Mouse (Mus musculus) cerebellum, adult 11 months (tissue): ENCODE measurements around the gene Slc7a11.

Source experiments
- DNase-seq: peaks from one replicate; pipeline ENCODE4 v3.0.0; 2022

Slc7a11 gene

DNA sequence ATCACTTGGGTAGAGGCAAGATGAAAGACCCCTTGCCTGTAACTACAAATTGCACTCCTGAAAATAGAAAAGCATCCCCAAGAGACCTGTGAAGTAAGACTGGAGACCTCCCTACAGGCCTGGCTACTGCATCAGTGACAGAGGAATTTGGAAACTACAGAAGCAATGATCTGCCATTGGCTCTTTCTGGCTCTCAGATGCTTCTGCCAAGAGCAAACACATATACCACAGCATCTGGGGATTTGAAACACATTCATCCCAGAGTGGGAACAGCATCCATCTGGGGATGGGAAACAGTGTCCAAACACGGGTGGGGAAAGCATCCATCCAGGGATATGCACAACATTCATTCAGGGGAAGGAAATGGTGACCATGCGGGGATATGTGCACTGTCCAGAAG, 313.1 kb downstream of the Slc7a11 start:
- no peak for DNase-seq

- no peak for DNase-seq
These were observed 322.4 kb downstream of the Slc7a11 start for GRCm38 (mm10) chr3:50121001-50121400.

DNA sequence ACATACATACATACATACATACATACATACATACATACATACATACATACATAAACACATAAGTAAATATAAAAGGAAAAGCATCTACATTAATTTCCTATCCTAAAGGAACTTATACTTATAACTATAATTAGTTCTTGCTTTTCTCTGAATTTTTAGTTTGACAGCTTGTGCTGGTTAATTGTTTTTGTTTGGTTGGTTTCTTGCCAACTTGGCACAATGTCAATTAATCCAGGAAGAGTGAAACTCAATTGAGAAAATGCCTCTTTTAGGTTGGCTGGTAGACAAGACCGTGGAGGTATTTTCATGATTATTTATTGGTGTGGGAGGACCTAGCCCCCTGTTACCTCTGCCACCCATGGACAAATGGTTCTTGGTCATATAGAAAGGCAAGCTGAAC, 327.1 kb downstream of the Slc7a11 start:
- no peak for DNase-seq

DNA sequence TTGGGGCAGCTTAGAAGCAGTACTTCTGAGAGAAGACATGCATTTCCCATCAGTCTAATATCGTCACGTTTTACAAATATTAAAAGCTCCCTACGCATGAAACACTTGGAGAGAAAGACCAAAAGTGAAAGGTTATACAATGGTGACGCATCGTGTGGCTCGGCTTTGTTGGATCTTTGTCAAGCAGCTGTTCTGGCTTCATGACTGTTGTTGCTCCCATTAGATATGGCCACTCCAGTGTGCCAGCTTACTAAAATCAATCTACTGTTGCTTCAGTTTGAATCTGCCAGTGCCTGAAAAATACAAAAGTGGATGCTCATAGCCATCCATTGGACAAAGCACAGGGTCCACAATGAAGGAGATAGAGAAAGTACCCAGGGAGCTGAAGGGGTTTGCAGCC, 337.9 kb downstream of the Slc7a11 start:
- DNase-seq = no peak

GRCm38 (mm10) chr3:50094404-50095092, 348.9 kb downstream of the Slc7a11 start:
- DNase-seq = no peak

GRCm38 (mm10) chr3:50076979-50077378, 366.4 kb downstream of the Slc7a11 start:
- peak; percentile 1 for DNase-seq

DNA sequence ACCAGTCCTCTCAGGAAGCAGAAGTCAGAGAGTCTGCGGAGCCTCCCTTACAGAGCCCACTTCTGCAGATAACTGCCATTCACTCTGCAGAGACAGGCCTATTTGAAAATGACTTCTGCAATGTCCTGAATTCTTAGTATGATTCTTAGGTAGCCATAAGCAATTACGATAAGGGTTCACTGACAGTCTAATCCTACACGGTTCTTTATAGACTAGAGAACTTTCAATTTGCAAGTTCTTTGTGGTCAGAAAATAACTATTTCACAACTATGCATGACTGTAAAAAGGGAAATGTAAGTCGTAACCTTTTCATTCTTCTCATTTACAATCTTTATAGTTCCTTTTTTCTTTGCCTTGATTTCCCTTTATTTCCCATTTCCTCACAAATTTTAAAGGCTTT, 380.0 kb downstream of the Slc7a11 start:
- DNase-seq = no peak

DNA sequence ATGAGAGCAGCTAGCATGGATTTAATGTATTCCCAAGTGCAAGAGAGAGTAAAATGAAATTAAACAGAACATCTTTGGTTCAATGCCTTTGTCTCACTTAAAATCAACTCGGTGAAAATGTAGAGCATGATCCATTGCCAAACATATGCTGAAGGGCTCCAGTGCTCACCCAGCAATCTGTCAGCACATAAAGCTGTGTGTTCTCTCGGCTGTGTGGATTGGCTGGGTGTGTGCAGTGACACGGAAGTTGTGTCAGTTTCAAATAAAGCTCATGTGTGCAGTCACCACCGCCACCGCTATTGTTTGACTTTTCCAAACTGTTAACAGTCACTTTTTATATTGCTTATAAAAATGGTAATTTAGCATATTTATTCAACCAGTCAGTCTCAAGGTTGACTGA, 398.7 kb downstream of the Slc7a11 start:
- no peak for DNase-seq

DNA sequence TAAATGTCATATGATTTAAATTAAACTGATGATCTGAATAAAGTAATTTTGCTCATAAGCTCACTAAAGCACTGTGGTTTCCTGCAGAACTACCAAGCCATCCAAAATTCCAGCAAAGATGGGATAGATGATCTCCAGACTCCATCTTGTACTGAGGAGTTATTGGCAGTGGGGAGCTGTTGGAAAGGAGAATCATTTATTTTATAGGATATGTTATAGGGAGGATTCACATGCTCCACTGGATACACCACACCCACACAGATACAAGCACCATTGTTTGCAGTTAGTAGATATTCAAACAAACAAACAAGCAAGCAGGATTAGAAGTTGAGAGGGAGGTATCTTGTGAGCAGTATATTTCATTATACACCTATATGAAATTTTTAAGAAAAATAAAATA, 399.3 kb downstream of the Slc7a11 start:
- DNase-seq = no peak

- DNase-seq = no peak
These were observed 402.3 kb downstream of the Slc7a11 start for GRCm38 (mm10) chr3:50041141-50041540.

- no peak for DNase-seq
These were observed 407.4 kb downstream of the Slc7a11 start for GRCm38 (mm10) chr3:50035875-50036528.

DNA sequence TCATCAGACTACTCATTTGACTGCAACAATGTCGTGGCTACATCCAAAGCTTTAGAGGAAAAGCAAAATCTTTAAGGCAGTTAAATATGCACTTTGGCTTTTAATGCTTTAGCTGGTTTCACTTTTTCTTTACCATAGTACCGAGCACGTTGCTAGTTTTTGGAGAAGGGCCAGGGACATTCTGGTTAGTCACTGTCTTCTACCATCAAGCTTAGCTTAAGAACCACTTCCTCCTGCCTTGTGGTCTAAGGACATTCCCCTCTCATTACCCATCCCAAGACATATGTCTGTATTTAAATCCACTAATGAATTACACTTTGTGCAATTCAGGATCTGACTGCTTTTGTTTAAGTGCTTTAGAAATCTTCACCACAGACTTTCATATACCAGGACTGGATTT, 410.1 kb downstream of the Slc7a11 start:
- no peak for DNase-seq

DNA sequence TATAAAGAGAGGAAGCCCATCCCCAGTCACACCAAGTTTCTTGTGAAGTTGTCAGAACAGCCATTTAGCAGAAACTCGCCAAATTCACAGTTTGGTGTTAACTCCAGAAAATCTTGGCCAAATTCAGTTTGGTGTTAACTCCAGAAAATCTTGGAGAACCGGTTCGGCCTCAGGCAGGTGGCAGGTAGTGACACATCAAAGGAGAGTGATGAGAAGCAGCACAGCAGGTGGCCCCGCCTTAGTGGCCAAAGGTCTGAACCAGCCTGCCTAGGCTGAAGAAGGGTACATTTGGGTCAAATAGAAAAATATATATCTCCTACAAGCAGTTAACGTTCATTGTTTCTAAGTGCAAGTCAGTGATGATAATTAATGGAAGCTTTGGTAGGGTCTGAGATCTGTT, 417.4 kb downstream of the Slc7a11 start:
- DNase-seq = no peak

DNA sequence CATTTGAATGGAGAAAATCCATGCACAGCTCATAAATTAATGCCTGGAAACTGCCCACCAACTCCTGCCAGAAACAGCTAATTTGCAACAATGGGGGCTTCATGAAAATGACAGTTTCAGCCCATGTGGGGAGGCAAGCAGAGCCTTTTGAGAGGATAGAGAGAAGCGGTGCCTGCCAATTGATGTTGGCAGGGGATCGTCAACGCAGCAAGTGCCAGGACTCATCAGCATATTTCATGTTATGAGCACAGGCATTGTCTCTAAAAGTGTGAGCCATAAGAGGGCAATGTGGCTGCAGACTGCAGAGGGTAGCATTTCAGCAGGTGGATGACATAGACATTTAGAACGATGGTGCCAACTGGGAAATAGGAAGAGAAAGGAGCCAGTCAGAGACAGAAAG, 429.0 kb downstream of the Slc7a11 start:
- no peak for DNase-seq

GRCm38 (mm10) chr3:50012012-50012411, 431.4 kb downstream of the Slc7a11 start:
- DNase-seq = no peak

GRCm38 (mm10) chr3:50003970-50004683, 439.3 kb downstream of the Slc7a11 start:
- no peak for DNase-seq

GRCm38 (mm10) chr3:50002067-50002466, 441.3 kb downstream of the Slc7a11 start:
- no peak for DNase-seq

DNA sequence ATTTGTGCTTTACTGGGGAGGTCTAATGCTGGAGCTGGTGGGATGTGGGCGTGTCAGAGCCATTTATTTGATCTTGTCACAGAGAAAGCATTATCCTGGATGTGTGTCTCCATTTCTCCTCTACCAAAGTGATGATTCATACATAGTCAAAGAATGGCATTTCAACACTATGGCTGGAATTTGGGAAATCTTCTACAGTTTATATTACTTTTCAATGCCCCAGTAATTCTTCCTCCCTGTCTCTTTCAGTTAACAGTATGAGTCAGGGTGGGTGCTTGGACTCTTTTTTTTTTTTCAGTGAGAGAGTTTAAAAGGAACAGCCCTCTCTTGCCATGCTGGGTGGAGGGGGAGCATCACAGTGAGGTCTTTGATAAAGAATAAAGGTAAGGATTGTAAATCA, 441.8 kb downstream of the Slc7a11 start:
- no peak for DNase-seq

DNA sequence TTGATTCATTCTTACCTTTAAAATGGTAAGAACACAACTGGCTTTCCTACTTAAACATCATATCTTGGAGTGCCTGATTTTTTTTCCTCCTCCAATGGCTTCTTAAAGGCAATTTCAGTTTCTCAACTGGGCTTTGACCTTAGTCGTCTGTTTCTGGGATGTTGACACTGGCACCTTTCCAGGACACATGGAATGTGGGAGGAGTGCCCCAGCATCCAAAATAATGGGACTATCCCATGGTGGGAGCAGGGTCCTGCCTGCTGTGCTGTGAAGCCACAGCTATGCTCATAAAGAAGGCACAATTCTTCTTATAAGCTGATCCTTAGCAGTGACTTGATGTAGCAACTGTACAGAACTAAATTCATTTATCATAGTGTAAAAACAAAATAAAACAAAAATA, 450.5 kb downstream of the Slc7a11 start:
- DNase-seq = no peak

GRCm38 (mm10) chr3:49987236-49987635, 456.2 kb downstream of the Slc7a11 start:
- no peak for DNase-seq

DNA sequence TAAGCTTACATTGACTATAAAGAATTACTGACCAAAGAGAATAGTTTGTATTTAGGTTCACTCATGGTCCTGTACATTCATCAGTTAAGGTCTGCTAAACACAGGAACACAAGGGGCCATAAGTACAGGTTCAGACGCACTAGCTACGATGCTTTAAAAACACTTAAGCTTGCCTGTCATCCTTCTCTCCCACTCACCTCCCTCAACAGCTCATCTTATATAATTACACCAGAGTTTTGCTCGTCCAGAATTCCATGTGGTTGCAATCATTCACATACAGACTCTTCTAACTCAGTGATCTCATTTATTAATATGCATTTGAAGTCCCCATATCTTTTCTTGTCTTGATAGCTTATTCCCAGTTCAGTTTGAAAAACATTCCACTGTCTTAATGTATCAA, 458.6 kb downstream of the Slc7a11 start:
- DNase-seq = no peak

DNA sequence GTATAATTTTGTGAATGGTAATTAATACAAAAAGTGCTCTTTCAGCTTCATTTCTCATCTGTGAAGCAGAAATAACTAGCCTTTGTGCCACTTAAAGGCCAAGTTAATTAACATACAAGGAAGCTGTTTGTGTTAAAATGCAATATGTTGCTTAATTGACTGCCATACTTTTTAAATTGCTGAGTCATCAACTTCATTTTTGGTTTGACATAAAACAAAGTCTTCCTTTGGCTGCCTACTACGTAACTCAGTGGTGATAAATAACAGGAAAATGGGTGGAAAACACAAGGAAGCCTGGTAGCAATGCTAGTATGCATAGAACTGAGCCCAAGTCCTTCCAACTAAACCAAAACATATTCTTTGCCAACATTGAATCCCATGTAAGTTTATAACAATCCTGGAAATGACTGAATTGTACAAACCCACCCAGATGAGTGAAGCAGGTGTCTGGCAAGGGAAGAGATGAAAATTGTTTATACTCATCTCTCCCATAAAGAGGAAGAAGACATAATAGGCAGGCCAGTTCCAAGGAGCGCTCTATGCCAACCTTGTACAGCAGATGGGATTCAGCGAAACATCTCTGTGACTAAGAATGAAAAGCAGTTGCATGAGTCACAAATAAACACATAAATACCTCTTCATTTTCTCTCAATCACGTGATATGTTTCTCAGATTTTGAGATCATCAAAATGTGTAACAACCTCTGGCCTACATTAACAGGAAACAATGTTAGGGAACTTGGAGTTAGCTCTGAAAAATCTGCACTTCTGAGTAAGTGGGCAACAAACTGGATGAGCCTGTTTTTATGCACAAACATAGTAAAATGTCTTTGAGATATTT, 459.8 kb downstream of the Slc7a11 start:
- DNase-seq = no peak

DNA sequence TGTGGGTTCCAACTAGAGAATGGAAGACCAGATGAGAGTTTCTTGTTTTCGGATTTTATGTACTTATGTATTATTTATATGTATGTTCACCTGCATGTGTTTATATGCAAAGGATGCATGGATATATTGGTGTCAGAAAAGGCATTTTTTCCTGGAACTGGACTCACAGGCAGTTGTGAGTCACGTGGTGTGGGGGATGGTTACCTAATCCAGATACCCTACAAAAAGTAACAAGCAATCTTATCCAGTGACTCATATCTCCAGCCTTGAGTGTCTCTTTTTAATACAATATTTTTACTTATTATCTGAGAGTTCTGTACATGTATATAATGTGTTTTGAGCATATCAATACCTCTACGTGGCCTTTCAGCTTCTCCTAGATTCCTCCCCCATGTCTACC, 469.4 kb downstream of the Slc7a11 start:
- no peak for DNase-seq
